Mouse (Mus musculus): ENCODE results near the gene Gm3233. TPM values are rescaled to one million over a fixed set of nuclear protein-coding genes. Genes with fewer than 3 reads are reported as not detected.
A peak's percentile ranks its signal among the peaks of the same experiment; 100 is the strongest.
"Not testable (repeated sequence)": the region's sequence is repeated elsewhere in the genome, so short reads cannot be mapped to it uniquely, and the experiment has no call there.

The Gm3233 gene
- total RNA-seq (2021) = not detected
- long read RNA-seq, experiment 1 = 0 reads
- long read RNA-seq, experiment 2 = 0 reads

- not testable (repeated sequence) for DNase-seq (ENCODE audit: low spot score in 2 of 2)
Observed at GRCm38 (mm10) chr10:77759582-77759981, at the start of gene Gm3233. Gm3233 (minus strand) TSS chr10:77759682.

- DNase-seq (ENCODE audit: low spot score in 2 of 2) = no peak
Observed at GRCm38 (mm10) chr10:77804095-77804494, 44.6 kb upstream of the Gm3233 start.

- no peak for DNase-seq (ENCODE audit: low spot score in 2 of 2)
Observed at GRCm38 (mm10) chr10:77798921-77799508, 39.5 kb upstream of the Gm3233 start, which contains the start of gene Gm19668. Gm19668 (minus strand) TSS chr10:77799133.

GRCm38 (mm10) chr10:77798164-77798920, 38.9 kb upstream of the Gm3233 start:
- not testable (repeated sequence) for DNase-seq (ENCODE audit: low spot score in 2 of 2)

GRCm38 (mm10) chr10:77797677-77798076, 38.2 kb upstream of the Gm3233 start:
- DNase-seq (ENCODE audit: low spot score in 2 of 2) = no peak

- DNase-seq (ENCODE audit: low spot score in 2 of 2) = no peak
Observed at GRCm38 (mm10) chr10:77794976-77795375, 35.5 kb upstream of the Gm3233 start, which contains the start of gene Gm9639. Gm9639 (minus strand) TSS chr10:77795076.

- DNase-seq (ENCODE audit: low spot score in 2 of 2) = no peak
Observed at GRCm38 (mm10) chr10:77788621-77789020, 29.1 kb upstream of the Gm3233 start.

GRCm38 (mm10) chr10:77787876-77788275, 28.4 kb upstream of the Gm3233 start, which contains the start of gene Gm7137:
Gm7137 (minus strand) TSS chr10:77788200.
- not testable (repeated sequence) for DNase-seq (ENCODE audit: low spot score in 2 of 2)

- not testable (repeated sequence) for DNase-seq (ENCODE audit: low spot score in 2 of 2)
Observed at GRCm38 (mm10) chr10:77783396-77783795, 23.9 kb upstream of the Gm3233 start.

GRCm38 (mm10) chr10:77782442-77782841, 23.0 kb upstream of the Gm3233 start, which contains the start of gene Gm3250:
Gm3250 (minus strand) TSS chr10:77782542.
- not testable (repeated sequence) for DNase-seq (ENCODE audit: low spot score in 2 of 2)

GRCm38 (mm10) chr10:77776844-77777243, 17.4 kb upstream of the Gm3233 start, which contains the start of gene Gm7138:
Gm7138 (minus strand) TSS chr10:77776944.
- not testable (repeated sequence) for DNase-seq (ENCODE audit: low spot score in 2 of 2)

GRCm38 (mm10) chr10:77772142-77772541, 12.7 kb upstream of the Gm3233 start:
- not testable (repeated sequence) for DNase-seq (ENCODE audit: low spot score in 2 of 2)

- DNase-seq (ENCODE audit: low spot score in 2 of 2) = not testable (repeated sequence)
Observed at GRCm38 (mm10) chr10:77771225-77771624, 11.7 kb upstream of the Gm3233 start, which contains the start of gene Gm3238. Gm3238 (minus strand) TSS chr10:77771325.

- DNase-seq (ENCODE audit: low spot score in 2 of 2) = no peak
Observed at GRCm38 (mm10) chr10:77769727-77770126, 10.2 kb upstream of the Gm3233 start.

- DNase-seq (ENCODE audit: low spot score in 2 of 2) = no peak
Observed at GRCm38 (mm10) chr10:77753448-77753847, 6.0 kb downstream of the Gm3233 start.

- not testable (repeated sequence) for DNase-seq (ENCODE audit: low spot score in 2 of 2)
Observed at GRCm38 (mm10) chr10:77752312-77752711, 7.2 kb downstream of the Gm3233 start.

- DNase-seq (ENCODE audit: low spot score in 2 of 2) = not testable (repeated sequence)
Observed at GRCm38 (mm10) chr10:77751254-77751653, 8.2 kb downstream of the Gm3233 start, which contains the start of gene Gm9736. Gm9736 (minus strand) TSS chr10:77751354.

- not testable (repeated sequence) for DNase-seq (ENCODE audit: low spot score in 2 of 2)
Observed at GRCm38 (mm10) chr10:77750686-77751085, 8.8 kb downstream of the Gm3233 start.

GRCm38 (mm10) chr10:77741924-77742688, 17.4 kb downstream of the Gm3233 start, which contains the start of gene Gm18596:
Gm18596 (minus strand) TSS chr10:77742638.
- DNase-seq (ENCODE audit: low spot score in 2 of 2) = peak in 1 of 2 experiments; percentile 19

- DNase-seq (ENCODE audit: low spot score in 2 of 2) = no peak
Observed at GRCm38 (mm10) chr10:77738929-77739328, 20.6 kb downstream of the Gm3233 start.

- no peak for DNase-seq (ENCODE audit: low spot score in 2 of 2)
Observed at GRCm38 (mm10) chr10:77735928-77736327, 23.6 kb downstream of the Gm3233 start.

Measured in layer of hippocampus, postnatal 14 days (tissue).